Mouse (Mus musculus): ENCODE measurements around the gene Esf1.

- TF ChIP-seq CTCF (IDR thresholded peaks at IDR 0.05; ENCODE audit: low read depth, low read length) (no peak), POLR2A (IDR thresholded peaks at IDR 0.05; ENCODE audit: borderline replicate concordance, low read depth, low read length) (no peak)
Observed at GRCm38 (mm10) chr2:140215965-140216364, 45.6 kb upstream of the Esf1 start.
